Mouse (Mus musculus) frontal cortex, postnatal 10 days (tissue): ENCODE results near the gene Gm8271.
"Not testable (repeated sequence)": the region's sequence is repeated elsewhere in the genome, so short reads cannot be mapped to it uniquely, and the experiment has no call there.

Experiments
- DNase-seq, 2 experiments: peaks; one replicate each; pipeline ENCODE4 v3.0.0; 2022; ENCODE audit warnings: low spot score in 2 of 2, mixed read lengths in 1 of 2

The Gm8271 gene

GRCm38 (mm10) chr14:5185493-5185892, at the start of gene Gm8271:
Gm8271 (plus strand) TSS chr14:5185793.
- not testable (repeated sequence) for DNase-seq

- not testable (repeated sequence) for DNase-seq
These were observed 21.4 kb upstream of the Gm8271 start, which contains the start of gene Gm3317 for GRCm38 (mm10) chr14:5164235-5164634. Gm3317 (plus strand) TSS chr14:5164535.
